Mouse (Mus musculus): ENCODE measurements around the gene Snx6. TPM values are rescaled to one million over a fixed set of nuclear protein-coding genes. Genes with fewer than 3 reads are reported as not detected.
"Not testable (repeated sequence)": the region's sequence is repeated elsewhere in the genome, so short reads cannot be mapped to it uniquely, and the experiment has no call there.

The Snx6 gene
- polyA plus RNA-seq, 1 experiment = 81.8 TPM

- DNase-seq (ENCODE audit: low read depth) = not testable (repeated sequence)
Measured at GRCm38 (mm10) chr12:54709691-54710493, 85.6 kb downstream of the Snx6 start.

- DNase-seq (ENCODE audit: low read depth) = no peak
- TF ChIP-seq CTCF (IDR thresholded peaks at IDR 0.05; ENCODE audit: borderline replicate concordance, extremely low read depth, insufficient read depth, insufficient read length) (no peak), POLR2A (IDR thresholded peaks at IDR 0.05; ENCODE audit: borderline replicate concordance, extremely low read depth, insufficient read depth, insufficient read length, poor library complexity, severe bottlenecking) (no peak)
Measured at GRCm38 (mm10) chr12:54699394-54699793, 96.1 kb downstream of the Snx6 start.

- DNase-seq (ENCODE audit: low read depth) = no peak
- no peak for TF ChIP-seq POLR2A (IDR thresholded peaks at IDR 0.05; ENCODE audit: borderline replicate concordance, extremely low read depth, insufficient read depth, insufficient read length, poor library complexity, severe bottlenecking)
- TF ChIP-seq CTCF (IDR thresholded peaks at IDR 0.05; ENCODE audit: borderline replicate concordance, extremely low read depth, insufficient read depth, insufficient read length) = no peak
Measured at GRCm38 (mm10) chr12:54697791-54698250, 97.7 kb downstream of the Snx6 start.

GRCm38 (mm10) chr12:54697003-54697597 lies 98.4 kb downstream of the Snx6 start:
- no peak for TF ChIP-seq CTCF (IDR thresholded peaks at IDR 0.05; ENCODE audit: borderline replicate concordance, extremely low read depth, insufficient read depth, insufficient read length)
- DNase-seq (ENCODE audit: low read depth) = no peak

Other genes starting within 250 kb of the Snx6 start
- gene Sptssa, start 139.1 kb downstream of the Snx6 start, polyA plus RNA-seq (2012; rRNA removed) = 93.7 and 104 TPM in 2 replicates
- gene Eapp, start 99.8 kb downstream of the Snx6 start, polyA plus RNA-seq (2012; rRNA removed) = 21.9 and 28.0 TPM in 2 replicates
- gene Cfl2, start 67.2 kb upstream of the Snx6 start, polyA plus RNA-seq (2012; rRNA removed) = 74.3 and 101 TPM in 2 replicates
- gene Gm20403, start 190.8 kb upstream of the Snx6 start, polyA plus RNA-seq (2012; rRNA removed) = not detected in 2 replicates
- 7.0 and 9.1 TPM in 2 replicates for gene Baz1a, start 218.6 kb upstream of the Snx6 start, polyA plus RNA-seq (2012; rRNA removed)